Mouse (Mus musculus) MEL (cell line): Measurements from ENCODE around the gene Plekhf1. TPM values are rescaled to one million over a fixed set of nuclear protein-coding genes. Genes with fewer than 3 reads are reported as not detected.

Experiments used
- DNase-seq: peaks from one replicate; pipeline ENCODE4 v3.0.0; 2011; ENCODE audit warnings: low read depth, low spot score
- H3K27ac ChIP-seq: 2 replicates; pipeline ENCODE4 v1.5.1; 2012; ENCODE audit warnings: low read depth, mild to moderate bottlenecking, control low read depth, low read length, moderate library complexity; ENCODE audit not compliant: control insufficient read depth
- H3K27me3 ChIP-seq, 2 experiments: fragments of 150-350 bp in 1 of 2; sonication (generic) in 1 of 2; 2 replicates each; pipeline ENCODE4 v1.6.1; 2012; ENCODE audit warnings: low read length in 2 of 2, mild to moderate bottlenecking in 2 of 2, improper control_type of control experiment in 1 of 2, moderate library complexity in 1 of 2; ENCODE audit not compliant: insufficient read depth in 2 of 2, control insufficient read depth in 1 of 2
- H3K36me3 ChIP-seq, 2 experiments: 2 replicates each; pipeline ENCODE4 v1.6.1; 2012 to 2014; ENCODE audit warnings: low read length in 2 of 2, improper control_type of control experiment in 1 of 2, inconsistent platforms in 1 of 2, mild to moderate bottlenecking in 1 of 2; ENCODE audit not compliant: insufficient read depth in 2 of 2, control insufficient read depth in 1 of 2
- H3K4me1 ChIP-seq, 2 experiments: fragments of 150-350 bp in 1 of 2; sonication (generic) in 1 of 2; 2 replicates each; pipeline ENCODE4 v1.6.1; 2012; ENCODE audit warnings: low read length in 2 of 2, improper control_type of control experiment in 1 of 2, mild to moderate bottlenecking in 1 of 2; ENCODE audit not compliant: insufficient read depth in 2 of 2, control insufficient read depth in 1 of 2
- H3K4me3 ChIP-seq, 2 experiments: fragments of 150-350 bp in 1 of 2; sonication (generic) in 1 of 2; 2 replicates each; pipeline ENCODE4 v1.5.1; 2012; ENCODE audit warnings: low read depth in 2 of 2, low read length in 2 of 2, mild to moderate bottlenecking in 2 of 2, moderate library complexity in 2 of 2, control low read depth in 1 of 2, improper control_type of control experiment in 1 of 2; ENCODE audit not compliant: control insufficient read depth in 1 of 2, insufficient read depth in 1 of 2
- H3K79me2 ChIP-seq: 2 replicates; pipeline ENCODE4 v1.6.1; 2012; ENCODE audit warnings: mild to moderate bottlenecking, low read length, moderate library complexity; ENCODE audit not compliant: control insufficient read depth, poor library complexity, insufficient read depth
- H3K9ac ChIP-seq: 2 replicates; pipeline ENCODE4 v1.6.1; 2012; ENCODE audit warnings: low read depth, mild to moderate bottlenecking, control low read depth, low read length, moderate library complexity; ENCODE audit not compliant: control insufficient read depth, poor library complexity, severe bottlenecking
- H3K9me3 ChIP-seq: fragments of 150-350 bp; sonication (generic); replicated peaks from 2 replicates; pipeline ENCODE4 v1.6.1; 2012; ENCODE audit warnings: mild to moderate bottlenecking, low read length, improper control_type of control experiment, moderate library complexity; ENCODE audit not compliant: insufficient read depth
- CTCF ChIP-seq, 3 experiments: IDR thresholded peaks in 2 of 3; conservative IDR thresholded peaks in 1 of 3; 2 replicates each; pipeline ENCODE4 v1.5.1; 2011 to 2012; ENCODE audit warnings: low read length in 3 of 3, low read depth in 2 of 3, mild to moderate bottlenecking in 2 of 3, improper control_type of control experiment in 1 of 3, inconsistent platforms in 1 of 3, mixed read lengths in 1 of 3, moderate library complexity in 1 of 3; ENCODE audit not compliant: control insufficient read depth in 1 of 3, insufficient read depth in 1 of 3, poor library complexity in 1 of 3, severe bottlenecking in 1 of 3
- ELF1 ChIP-seq: IDR thresholded peaks from 2 replicates; pipeline ENCODE4 v1.6.1; 2014; ENCODE audit warnings: low read depth, mild to moderate bottlenecking, inconsistent platforms, low read length, improper control_type of control experiment, moderate library complexity
- EP300 ChIP-seq, 2 experiments: IDR thresholded peaks; 2 replicates each; pipeline ENCODE4 v1.6.1; 2011; ENCODE audit warnings: improper control_type of control experiment in 2 of 2, low read length in 2 of 2, low read depth in 1 of 2, mild to moderate bottlenecking in 1 of 2
- GATA1 ChIP-seq: IDR thresholded peaks from 2 replicates; pipeline ENCODE4 v1.6.1; 2011; ENCODE audit warnings: low read depth, low read length, improper control_type of control experiment
- HCFC1 ChIP-seq: IDR thresholded peaks from 2 replicates; pipeline ENCODE4 v1.6.1; 2012; ENCODE audit warnings: low read depth, mild to moderate bottlenecking, inconsistent platforms, low read length, improper control_type of control experiment, moderate library complexity
- MAZ ChIP-seq: IDR thresholded peaks from 2 replicates; pipeline ENCODE4 v1.6.1; 2012; ENCODE audit warnings: low read depth, mild to moderate bottlenecking, inconsistent platforms, low read length, improper control_type of control experiment
- MXI1 ChIP-seq: IDR thresholded peaks from 2 replicates; pipeline ENCODE4 v1.6.1; 2011; ENCODE audit warnings: mild to moderate bottlenecking, low read depth, low read length, improper control_type of control experiment
- MYC ChIP-seq: IDR thresholded peaks from 2 replicates; pipeline ENCODE4 v1.6.1; 2011; ENCODE audit warnings: low read depth, mild to moderate bottlenecking, low read length, improper control_type of control experiment, moderate library complexity
- POLR2A ChIP-seq, 2 experiments: IDR thresholded peaks; 2 replicates each; pipeline ENCODE4 v1.6.1; 2011 to 2012; ENCODE audit warnings: low read length in 2 of 2, mild to moderate bottlenecking in 2 of 2, control low read depth in 1 of 2, improper control_type of control experiment in 1 of 2, low read depth in 1 of 2, moderate library complexity in 1 of 2; ENCODE audit not compliant: control insufficient read depth in 1 of 2, insufficient read depth in 1 of 2, poor library complexity in 1 of 2
- TBP ChIP-seq: IDR thresholded peaks from 2 replicates; pipeline ENCODE4 v1.8.0; 2011; ENCODE audit warnings: low read depth, low read length, improper control_type of control experiment
- TCF12 ChIP-seq: IDR thresholded peaks from 2 replicates; pipeline ENCODE4 v1.6.1; 2014; ENCODE audit warnings: low read depth, mild to moderate bottlenecking, inconsistent platforms, low read length, improper control_type of control experiment, moderate library complexity
- UBTF ChIP-seq: IDR thresholded peaks from 2 replicates; pipeline ENCODE4 v1.6.1; 2012; ENCODE audit warnings: low read depth, mild to moderate bottlenecking, inconsistent platforms, low read length, improper control_type of control experiment, moderate library complexity, borderline replicate concordance; ENCODE audit not compliant: insufficient read depth
- USF1 ChIP-seq: IDR thresholded peaks from 2 replicates; pipeline ENCODE4 v1.6.1; 2014; ENCODE audit warnings: low read depth, mild to moderate bottlenecking, inconsistent platforms, low read length, improper control_type of control experiment, moderate library complexity
- ZC3H11A ChIP-seq: IDR thresholded peaks from 2 replicates; pipeline ENCODE4 v1.6.1; 2012; ENCODE audit warnings: low read depth, mild to moderate bottlenecking, inconsistent platforms, low read length, improper control_type of control experiment
- polyA plus RNA-seq, 2 experiments: library from polyadenylated mRNA; stranded (reverse) in 1 of 2; unstranded in 1 of 2; fragments of >175 nt in 1 of 2; fragments of >200 nt in 1 of 2; gene quantifications; 2 replicates each; pipeline versions ENCODE4 v1.2.1 to v1.2.4; 2012; ENCODE audit warnings: low replicate concordance in 2 of 2, low read depth in 1 of 2; ENCODE audit not compliant: insufficient read length in 2 of 2, insufficient read depth in 1 of 2, missing spikeins in 1 of 2
- total RNA-seq: library from RNA; depleted of rRNA; stranded (reverse); fragments of 300-350 nt; gene quantifications from 2 replicates; pipeline ENCODE4 v1.2.3, GENCODE M21; 2012

The Plekhf1 gene
- total and polyA plus RNA-seq, 3 experiments, result 0.89 to 1.7 TPM; not detected in 1

GRCm38 (mm10) chr7:38237140-38237539 is 9.3 kb upstream of the Plekhf1 start:
- no peak for DNase-seq
- TF ChIP-seq MXI1, result no peak
- TF ChIP-seq TCF12, result no peak
- TF ChIP-seq USF1, result no peak
- TF ChIP-seq TBP, result no peak
- H3K9me3 ChIP-seq, result no peaks in the 10 kb centered on the region
- H3K27ac ChIP-seq, result no peak overlapping the region
- H3K9ac ChIP-seq, result no peak overlapping the region
- H3K27me3 ChIP-seq, result peaks cover 2 to 6% of the 10 kb centered on the region in 2 experiments; a peak in 3 of 4 replicates
- H3K4me3 ChIP-seq, result no peak overlapping the region
- H3K36me3 ChIP-seq, result no peaks in the 10 kb centered on the region
- no peaks in the 10 kb centered on the region for H3K79me2 ChIP-seq
- peaks cover 0 to 7% of the 10 kb centered on the region in 2 experiments; a peak in 1 of 4 replicates for H3K4me1 ChIP-seq

GRCm38 (mm10) chr7:38236400-38237105 is 8.7 kb upstream of the Plekhf1 start:
- TF ChIP-seq EP300 (IDR thresholded peaks at IDR 0.05; ENCODE audit: low read depth in 1 of 2, low read length in 2 of 2) (0 out of 4 replicates have a peak, but pooled peaks of 1 of the 2 experiments have one; percentile 25), ELF1 (no peak), GATA1 (peak; percentile 73)
- H3K79me2 ChIP-seq, result no peaks in the 10 kb centered on the region
- H3K9me3 ChIP-seq, result no peaks in the 10 kb centered on the region
- no peak overlapping the region for H3K27ac ChIP-seq
- H3K9ac ChIP-seq, result no peak overlapping the region
- peak; percentile 9 for DNase-seq
- no peaks in the 10 kb centered on the region for H3K36me3 ChIP-seq
- H3K4me3 ChIP-seq, result no peak overlapping the region
- peaks cover 2 to 8% of the 10 kb centered on the region in 2 experiments; a peak in 3 of 4 replicates for H3K27me3 ChIP-seq
- H3K4me1 ChIP-seq, result peaks cover 0 to 7% of the 10 kb centered on the region in 2 experiments; a peak in 1 of 4 replicates

GRCm38 (mm10) chr7:38230285-38230684 is 2.5 kb upstream of the Plekhf1 start:
- DNase-seq, result no peak
- TF ChIP-seq CTCF (IDR thresholded peaks at IDR 0.05 in 2 of 3, conservative IDR thresholded peaks at IDR 0.05 in 1 of 3; ENCODE audit: control insufficient read depth in 1 of 3, insufficient read depth in 1 of 3, low read depth in 2 of 3, low read length in 3 of 3, poor library complexity in 1 of 3, severe bottlenecking in 1 of 3), result no peak
- TF ChIP-seq ZC3H11A, result no peak
- no peak for TF ChIP-seq MYC
- TF ChIP-seq MAZ, result no peak
- no peak for TF ChIP-seq GATA1
- TF ChIP-seq POLR2A (IDR thresholded peaks at IDR 0.05; ENCODE audit: control insufficient read depth in 1 of 2, insufficient read depth in 1 of 2, low read depth in 1 of 2, low read length in 2 of 2, poor library complexity in 1 of 2), result no peak
- TF ChIP-seq UBTF, result no peak
- TF ChIP-seq HCFC1, result no peak
- no peak for TF ChIP-seq ELF1
- TF ChIP-seq EP300 (IDR thresholded peaks at IDR 0.05; ENCODE audit: low read depth in 1 of 2, low read length in 2 of 2), result no peak
- no peak overlapping the region for H3K4me3 ChIP-seq
- H3K27ac ChIP-seq, result no peak overlapping the region
- peaks cover 0 to 9% of the 10 kb centered on the region in 2 experiments; a peak in 1 of 4 replicates for H3K4me1 ChIP-seq
- H3K9me3 ChIP-seq, result no peaks in the 10 kb centered on the region
- H3K36me3 ChIP-seq, result no peaks in the 10 kb centered on the region; a peak in 1 of 4 replicates
- H3K9ac ChIP-seq, result no peak overlapping the region
- H3K27me3 ChIP-seq, result peaks cover 2 to 11% of the 10 kb centered on the region in 2 experiments; a peak in 3 of 4 replicates
- no peaks in the 10 kb centered on the region; the same call in 1 of the 2 replicates for H3K79me2 ChIP-seq
